Mouse (Mus musculus): ENCODE data around the gene Fstl1. TPM values are rescaled to one million over a fixed set of nuclear protein-coding genes. Genes with fewer than 3 reads are reported as not detected.

The Fstl1 gene
- polyA plus RNA-seq, 2 experiments: 9.9 to 15.4 TPM

DNA sequence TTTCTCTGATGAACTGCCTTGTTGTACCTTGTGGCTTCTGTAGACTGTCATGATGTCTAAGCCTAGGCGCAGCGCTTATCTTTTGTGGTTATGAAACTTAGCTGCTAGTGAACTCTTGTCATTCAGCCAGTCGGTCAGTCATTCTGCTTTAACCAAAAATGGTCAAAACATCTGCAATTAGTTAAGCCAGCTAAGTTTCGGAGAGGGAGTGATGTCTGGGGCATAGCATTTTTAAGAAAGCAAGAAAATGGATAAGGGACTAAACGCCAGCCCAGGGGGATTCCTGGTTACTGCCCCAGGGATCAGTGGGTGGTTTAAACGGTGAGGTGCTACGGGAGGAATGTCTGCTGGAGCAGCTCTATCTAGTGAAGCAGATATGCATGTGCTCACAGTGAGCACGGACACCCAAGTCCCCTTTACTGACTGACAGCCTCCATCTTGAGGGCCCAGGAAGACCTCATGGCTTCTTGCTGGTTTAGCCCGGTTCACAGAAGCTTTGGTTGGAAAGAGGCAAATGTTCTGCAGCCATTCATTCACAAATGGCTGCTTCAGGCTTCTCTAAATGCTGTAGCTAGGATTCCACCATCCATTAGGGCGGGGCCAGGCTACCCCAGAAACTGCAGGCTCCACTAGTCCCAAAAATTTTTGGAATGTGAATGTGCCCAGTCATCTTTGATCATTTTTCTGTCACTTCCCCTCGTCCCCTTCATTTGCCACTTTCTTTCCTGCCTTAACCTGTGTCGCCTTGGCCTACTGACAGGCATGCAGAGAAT, 13.5 kb downstream of the Fstl1 start:
- ATAC-seq (ENCODE audit: insufficient read depth) (no peak), DNase-seq (ENCODE audit: low read depth in 3 of 3, low spot score in 3 of 3) (no peak)
- 27% methylated on average over 12 of the region's 12 CpGs for WGBS (ENCODE audit: insufficient replicate concordance)
- no peak overlapping the region for H3K4me2 ChIP-seq (ENCODE audit: low read depth)
- peaks cover 0 to 4% of the 10 kb centered on the region in 2 experiments; a peak in 1 of 4 replicates for H3K4me1 ChIP-seq (replicated peaks; ENCODE audit: control insufficient read depth in 2 of 2, insufficient read depth in 2 of 2, low read length in 1 of 2)
- TF ChIP-seq EP300 (IDR thresholded peaks at IDR 0.05; ENCODE audit: low read depth) (no peak), CTCF (IDR thresholded peaks at IDR 0.05; ENCODE audit: low read depth) (no peak)
- H3K27me3 ChIP-seq (ENCODE audit: control insufficient read depth, insufficient read depth, low read length): no peaks in the 10 kb centered on the region
- H3K4me3 ChIP-seq (ENCODE audit: insufficient read depth in 1 of 2, low read depth in 2 of 2, low read length in 2 of 2): no peak overlapping the region
- no peak overlapping the region for H3K9ac ChIP-seq (replicated peaks)
- H3K36me3 ChIP-seq (replicated peaks; ENCODE audit: control insufficient read depth, insufficient read depth, low read depth): no peaks in the 10 kb centered on the region
- no peak overlapping the region for H3K27ac ChIP-seq
- no peaks in the 10 kb centered on the region for H3K9me3 ChIP-seq (ENCODE audit: control insufficient read depth, low read length)

DNA sequence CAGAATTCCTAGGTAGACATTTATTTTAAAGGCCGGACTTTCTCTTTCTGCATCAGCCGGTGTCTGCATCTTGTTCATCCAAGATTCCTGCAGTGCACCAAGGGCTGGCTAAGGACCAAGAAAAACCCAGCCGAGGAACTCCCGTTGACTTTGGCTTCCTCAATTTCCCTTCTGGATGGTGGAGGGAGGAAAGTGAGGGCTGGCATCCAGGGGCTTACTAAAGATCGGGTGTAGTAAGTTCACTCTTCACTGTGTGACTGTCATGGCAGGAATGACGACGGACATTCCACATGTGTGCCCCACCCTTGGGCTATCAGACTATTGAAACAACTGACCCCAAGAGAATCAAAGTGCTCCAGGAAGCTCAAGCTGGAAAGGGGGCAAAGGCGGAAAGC, 14.1 kb downstream of the Fstl1 start:
- TF ChIP-seq CTCF (IDR thresholded peaks at IDR 0.05; ENCODE audit: low read depth) (no peak), EP300 (IDR thresholded peaks at IDR 0.05; ENCODE audit: low read depth) (no peak)
- DNase-seq (ENCODE audit: low read depth in 3 of 3, low spot score in 3 of 3): no peak
- no peaks in the 10 kb centered on the region for H3K36me3 ChIP-seq (replicated peaks; ENCODE audit: control insufficient read depth, insufficient read depth, low read depth)
- no peak overlapping the region for H3K9ac ChIP-seq (replicated peaks)
- H3K9me3 ChIP-seq (ENCODE audit: control insufficient read depth, low read length): no peaks in the 10 kb centered on the region
- WGBS (ENCODE audit: insufficient replicate concordance): 69% methylated on average over 8 of the region's 8 CpGs
- no peaks in the 10 kb centered on the region for H3K27me3 ChIP-seq (ENCODE audit: control insufficient read depth, insufficient read depth, low read length)
- H3K4me2 ChIP-seq (ENCODE audit: low read depth): no peak overlapping the region
- no peak for ATAC-seq (ENCODE audit: insufficient read depth)
- no peak overlapping the region for H3K4me3 ChIP-seq (ENCODE audit: insufficient read depth in 1 of 2, low read depth in 2 of 2, low read length in 2 of 2)
- no peak overlapping the region for H3K27ac ChIP-seq
- peaks cover 0 to 4% of the 10 kb centered on the region in 2 experiments; a peak in 1 of 4 replicates for H3K4me1 ChIP-seq (replicated peaks; ENCODE audit: control insufficient read depth in 2 of 2, insufficient read depth in 2 of 2, low read length in 1 of 2)

DNA sequence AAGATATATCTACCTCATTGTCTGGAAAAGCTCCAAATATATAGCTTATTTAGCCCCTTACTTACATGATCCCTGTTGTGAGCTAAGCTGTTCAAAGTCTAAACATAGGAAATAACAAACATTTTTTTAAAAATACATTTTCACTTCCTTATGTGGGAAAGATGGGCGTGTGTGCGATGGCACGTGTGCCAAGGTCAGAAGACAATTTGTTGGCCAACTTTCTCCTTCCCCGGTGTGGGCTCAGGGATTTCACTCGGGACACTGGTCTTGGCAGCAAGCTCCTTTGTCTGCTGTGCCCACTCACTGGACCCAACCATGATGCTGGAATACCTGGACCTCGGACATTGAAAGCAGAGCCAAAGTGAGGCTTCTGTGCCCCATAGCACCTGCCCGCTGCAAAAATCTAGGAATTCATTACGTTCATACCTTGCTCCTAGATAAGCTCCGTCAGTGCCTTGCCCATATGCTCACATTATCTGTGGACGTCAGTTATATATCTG, 19.0 kb downstream of the Fstl1 start:
- no peak for ATAC-seq (ENCODE audit: insufficient read depth)
- WGBS (ENCODE audit: insufficient replicate concordance): 69% methylated on average over 10 of the region's 10 CpGs
- no peak overlapping the region for H3K27ac ChIP-seq
- H3K4me2 ChIP-seq (ENCODE audit: low read depth): no peak overlapping the region
- H3K4me1 ChIP-seq (replicated peaks; ENCODE audit: control insufficient read depth in 2 of 2, insufficient read depth in 2 of 2, low read length in 1 of 2): no peaks in the 10 kb centered on the region; a peak in 1 of 4 replicates
- TF ChIP-seq EP300 (IDR thresholded peaks at IDR 0.05; ENCODE audit: low read depth) (no peak), CTCF (IDR thresholded peaks at IDR 0.05; ENCODE audit: low read depth) (no peak)
- H3K36me3 ChIP-seq (replicated peaks; ENCODE audit: control insufficient read depth, insufficient read depth, low read depth): no peaks in the 10 kb centered on the region
- DNase-seq (ENCODE audit: low read depth in 3 of 3, low spot score in 3 of 3): no peak
- no peak overlapping the region for H3K9ac ChIP-seq (replicated peaks)
- H3K9me3 ChIP-seq (ENCODE audit: control insufficient read depth, low read length): no peaks in the 10 kb centered on the region
- no peak overlapping the region for H3K4me3 ChIP-seq (ENCODE audit: insufficient read depth in 1 of 2, low read depth in 2 of 2, low read length in 2 of 2)
- no peaks in the 10 kb centered on the region for H3K27me3 ChIP-seq (ENCODE audit: control insufficient read depth, insufficient read depth, low read length)

GRCm38 (mm10) chr16:37796270-37796669, 19.6 kb downstream of the Fstl1 start:
- Histone ChIP-seq H3K4me3 (ENCODE audit: insufficient read depth in 1 of 2, low read depth in 2 of 2, low read length in 2 of 2) (no peak overlapping the region), H3K9ac (replicated peaks) (no peak overlapping the region), H3K27me3 (ENCODE audit: control insufficient read depth, insufficient read depth, low read length) (no peaks in the 10 kb centered on the region), H3K9me3 (ENCODE audit: control insufficient read depth, low read length) (no peaks in the 10 kb centered on the region), H3K4me2 (ENCODE audit: low read depth) (no peak overlapping the region), H3K36me3 (replicated peaks; ENCODE audit: control insufficient read depth, insufficient read depth, low read depth) (no peaks in the 10 kb centered on the region), H3K27ac (no peak overlapping the region), H3K4me1 (replicated peaks; ENCODE audit: control insufficient read depth in 2 of 2, insufficient read depth in 2 of 2, low read length in 1 of 2) (no peaks in the 10 kb centered on the region)
- no peak for ATAC-seq (ENCODE audit: insufficient read depth)
- no peak for TF ChIP-seq EP300 (IDR thresholded peaks at IDR 0.05; ENCODE audit: low read depth)
- TF ChIP-seq CTCF (IDR thresholded peaks at IDR 0.05; ENCODE audit: low read depth): no peak
- DNase-seq (ENCODE audit: low read depth in 3 of 3, low spot score in 3 of 3): no peak
- 67% methylated on average over 11 of the region's 11 CpGs for WGBS (ENCODE audit: insufficient replicate concordance)

DNA sequence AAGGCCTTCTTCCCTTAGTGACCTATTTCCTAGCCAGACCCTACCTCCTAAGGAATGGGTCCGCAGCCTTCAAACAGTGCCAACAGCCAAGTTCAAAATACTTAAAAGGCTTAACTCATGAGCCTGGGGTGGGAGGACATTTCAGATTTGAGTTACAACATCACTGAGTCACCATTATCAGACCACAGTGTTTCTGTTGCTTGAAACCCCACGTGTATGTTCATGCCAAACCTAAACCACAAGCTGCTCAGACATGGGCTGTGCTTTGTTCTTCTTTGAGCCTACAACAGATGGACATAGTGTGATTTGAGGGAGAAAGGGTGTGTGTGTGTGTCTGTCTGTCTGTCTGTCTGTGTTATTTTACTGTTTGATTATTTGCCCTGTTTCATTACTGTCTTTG, 24.4 kb downstream of the Fstl1 start:
- no peak overlapping the region for H3K4me2 ChIP-seq (ENCODE audit: low read depth)
- no peaks in the 10 kb centered on the region for H3K27me3 ChIP-seq (ENCODE audit: control insufficient read depth, insufficient read depth, low read length)
- H3K9me3 ChIP-seq (ENCODE audit: control insufficient read depth, low read length): no peaks in the 10 kb centered on the region
- 40% methylated on average over 2 of the region's 2 CpGs for WGBS (ENCODE audit: insufficient replicate concordance)
- no peak overlapping the region for H3K27ac ChIP-seq
- no peak overlapping the region for H3K4me3 ChIP-seq (ENCODE audit: insufficient read depth in 1 of 2, low read depth in 2 of 2, low read length in 2 of 2)
- ATAC-seq (ENCODE audit: insufficient read depth): no peak
- TF ChIP-seq CTCF (IDR thresholded peaks at IDR 0.05; ENCODE audit: low read depth): no peak
- TF ChIP-seq EP300 (IDR thresholded peaks at IDR 0.05; ENCODE audit: low read depth): no peak
- no peaks in the 10 kb centered on the region for H3K4me1 ChIP-seq (replicated peaks; ENCODE audit: control insufficient read depth in 2 of 2, insufficient read depth in 2 of 2, low read length in 1 of 2)
- no peak overlapping the region for H3K9ac ChIP-seq (replicated peaks)
- no peak for DNase-seq (ENCODE audit: low read depth in 3 of 3, low spot score in 3 of 3)
- H3K36me3 ChIP-seq (replicated peaks; ENCODE audit: control insufficient read depth, insufficient read depth, low read depth): no peaks in the 10 kb centered on the region
